Mouse (Mus musculus) small intestine, adult 10 weeks (tissue): ENCODE measurements around the gene Mcpt2. TPM values are rescaled to one million over a fixed set of nuclear protein-coding genes. Genes with fewer than 3 reads are reported as not detected.

ENCODE experiments used
- polyA plus RNA-seq: library from polyadenylated mRNA; stranded (reverse); fragments of 350-450 nt; fragmentation: Illumina TruSeq; extraction: RNeasy Lipid Tissue Mini Kit (QIAGEN cat#74804); gene quantifications from one replicate; pipeline ENCODE4 v1.2.3, GENCODE M21; 2014; ENCODE audit warnings: low replicate concordance

The Mcpt2 gene
- polyA plus RNA-seq = 2.0 TPM

DNA sequence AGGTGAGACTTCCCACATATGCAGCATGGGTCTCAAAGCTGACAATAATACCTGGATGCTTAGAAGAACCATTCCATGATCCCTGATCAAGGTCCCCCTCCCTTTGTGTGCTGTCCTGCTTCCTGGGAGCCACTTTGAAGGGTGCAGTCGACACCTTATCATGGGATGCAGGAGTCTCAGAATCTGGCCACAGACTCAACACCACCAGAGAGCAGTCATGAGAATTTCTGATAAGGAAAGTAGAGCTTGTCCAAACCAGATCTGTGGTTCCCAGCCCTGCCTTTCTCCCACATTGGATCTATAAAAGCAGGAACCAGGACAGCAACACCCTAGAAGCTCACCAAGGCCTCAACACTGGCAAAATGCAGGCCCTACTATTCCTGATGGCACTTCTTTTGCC is at the start of gene Mcpt2:
Mcpt2 (plus strand) TSS at position 250 of the 400 bp plus-strand sequence.

DNA sequence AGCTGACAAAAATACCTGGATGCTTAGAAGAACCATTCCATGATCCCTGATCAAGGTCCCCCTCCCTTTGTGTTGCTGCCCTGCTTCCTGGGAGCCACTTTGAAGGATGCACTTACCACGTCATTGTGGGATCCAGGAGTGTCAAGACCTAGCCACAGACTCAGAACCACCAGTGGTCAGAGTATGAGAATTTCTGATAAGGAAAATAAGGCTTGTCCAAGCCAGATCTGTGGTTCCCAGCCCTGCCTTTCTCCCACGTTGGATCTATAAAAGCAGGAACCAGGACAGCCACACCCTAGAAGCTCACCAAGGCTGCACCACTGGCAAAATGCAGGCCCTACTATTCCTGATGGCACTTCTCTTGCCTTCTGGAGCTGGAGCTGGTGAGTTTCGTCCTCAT is 24.2 kb upstream of the Mcpt2 start, which contains the start of gene Mcpt1:
Mcpt1 (plus strand) TSS at position 301 of the 400 bp plus-strand sequence.

DNA sequence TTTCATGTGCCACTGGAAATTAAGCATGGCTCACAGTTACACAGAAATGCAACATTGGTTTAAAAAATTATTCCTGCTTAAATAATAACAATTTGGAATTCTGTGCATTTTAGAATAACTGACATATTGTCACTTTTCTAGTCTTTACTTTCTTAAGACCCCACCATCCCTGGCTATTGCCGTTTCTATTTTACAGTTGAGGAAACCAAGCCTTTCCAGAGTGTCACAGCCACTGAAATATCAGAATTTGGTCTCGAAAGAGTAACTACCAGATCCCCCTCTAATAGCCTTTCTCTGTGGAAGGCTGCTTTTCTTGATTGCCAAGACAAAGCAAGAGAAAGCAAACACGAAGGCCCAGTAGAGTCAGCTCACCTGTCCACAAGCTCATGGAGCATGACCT is 11.4 kb upstream of the Mcpt2 start, which contains the start of gene Mcpt9:
Mcpt9 (minus strand) TSS at position 101 of the 400 bp plus-strand sequence.

DNA sequence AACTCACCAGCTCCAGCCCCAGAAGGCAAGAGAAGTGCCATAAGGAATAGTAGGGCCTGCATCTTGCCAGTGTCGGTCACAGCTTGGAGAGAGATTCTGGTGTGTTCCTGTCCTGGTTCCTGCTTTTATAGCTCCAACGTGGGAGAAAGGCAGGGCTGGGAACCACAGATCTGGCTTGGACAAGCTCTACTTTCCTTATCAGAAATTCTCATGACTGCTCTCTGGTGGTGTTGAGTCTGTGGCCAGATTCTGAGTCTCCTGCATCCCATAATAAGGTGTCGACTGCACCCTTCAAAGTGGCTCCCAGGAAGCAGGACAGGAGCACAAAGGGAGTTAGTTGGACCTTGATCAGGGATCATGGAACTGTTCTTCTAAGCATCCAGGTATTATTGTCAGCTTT is 20.4 kb downstream of the Mcpt2 start, which contains the start of gene Mcpt4:
Mcpt4 (minus strand) TSS at position 101 of the 400 bp plus-strand sequence.

GRCm38 (mm10) chr14:56085167-56085566 is 43.3 kb downstream of the Mcpt2 start, which contains the start of gene Mcpt8:
Gene Mcpt8 (minus strand): TSS chr14:56085273.

Other genes starting within 250 kb of the Mcpt2 start
- gene Nfatc4, start 218.9 kb upstream of the Mcpt2 start, polyA plus RNA-seq = 0.52 TPM
- gene Nynrin, start 188.0 kb upstream of the Mcpt2 start, polyA plus RNA-seq = 0.15 TPM
- 0.15 TPM for gene Cbln3, start 157.6 kb upstream of the Mcpt2 start, polyA plus RNA-seq
- gene Khnyn, start 157.1 kb upstream of the Mcpt2 start, polyA plus RNA-seq = 37.8 TPM
- 7.4 TPM for gene Sdr39u1, start 141.7 kb upstream of the Mcpt2 start, polyA plus RNA-seq
- not detected for gene Cma1, start 97.4 kb upstream of the Mcpt2 start, polyA plus RNA-seq
- not detected for gene Cma2, start 91.1 kb upstream of the Mcpt2 start, polyA plus RNA-seq
- 4.8 TPM for gene Mcpt1, start 24.1 kb upstream of the Mcpt2 start, polyA plus RNA-seq
- not detected for gene Mcpt9, start 11.5 kb upstream of the Mcpt2 start, polyA plus RNA-seq
- 0.41 TPM for gene Mcpt4, start 20.3 kb downstream of the Mcpt2 start, polyA plus RNA-seq
- gene Mcpt8, start 43.2 kb downstream of the Mcpt2 start, polyA plus RNA-seq = not detected
- gene Ctsg, start 60.5 kb downstream of the Mcpt2 start, polyA plus RNA-seq = not detected
- gene Gzme, start 78.6 kb downstream of the Mcpt2 start, polyA plus RNA-seq = not detected
- gene Gzmd, start 90.6 kb downstream of the Mcpt2 start, polyA plus RNA-seq = not detected
- gene Gzmg, start 117.5 kb downstream of the Mcpt2 start, polyA plus RNA-seq = not detected
- gene Gzmn, start 132.6 kb downstream of the Mcpt2 start, polyA plus RNA-seq = not detected
- not detected for gene Gzmf, start 169.4 kb downstream of the Mcpt2 start, polyA plus RNA-seq
- not detected for gene Gzmc, start 192.6 kb downstream of the Mcpt2 start, polyA plus RNA-seq
- gene Gzmb, start 220.2 kb downstream of the Mcpt2 start, polyA plus RNA-seq = 70.7 TPM